Mouse (Mus musculus) midbrain, embryonic 11.5 days (tissue): ENCODE data around the gene Rab5b. TPM values are rescaled to one million over a fixed set of nuclear protein-coding genes. Genes with fewer than 3 reads are reported as not detected.
"Not testable (repeated sequence)": the region's sequence is repeated elsewhere in the genome, so short reads cannot be mapped to it uniquely, and the experiment has no call there.

Experiments
- ATAC-seq: fragments of 200-750 bp; cut with Nextera tagmentation; 2 replicates; pipeline ENCODE4 v1.8.0; 2017; ENCODE audit warnings: moderate TSS enrichment, moderate library complexity; ENCODE audit not compliant: low FRiP score
- DNase-seq: peaks from one replicate; pipeline ENCODE4 v3.0.0; 2015; ENCODE audit warnings: low spot score; ENCODE audit errors: missing footprints
- H3K27ac ChIP-seq: fragments of 300-500 bp; sonication (generic); 2 replicates; pipeline ENCODE4 v1.5.1; 2014; ENCODE audit warnings: low read depth, low read length
- H3K27me3 ChIP-seq: fragments of 300-500 bp; sonication (generic); 2 replicates; pipeline ENCODE4 v1.6.1; 2014; ENCODE audit warnings: mild to moderate bottlenecking, low read length, moderate library complexity, mixed read lengths; ENCODE audit not compliant: control insufficient read depth, insufficient read depth
- H3K36me3 ChIP-seq: fragments of 300-500 bp; sonication (generic); 2 replicates; pipeline ENCODE4 v1.6.1; 2014; ENCODE audit warnings: mild to moderate bottlenecking, low read length, moderate library complexity, mixed read lengths; ENCODE audit not compliant: control insufficient read depth, insufficient read depth
- H3K4me1 ChIP-seq: fragments of 300-500 bp; sonication (generic); 2 replicates; pipeline ENCODE4 v1.6.1; 2014; ENCODE audit warnings: low read length; ENCODE audit not compliant: control insufficient read depth, insufficient read depth
- H3K4me2 ChIP-seq: fragments of 300-500 bp; sonication (generic); 2 replicates; pipeline ENCODE4 v1.6.1; 2014; ENCODE audit warnings: mild to moderate bottlenecking, moderate library complexity
- H3K4me3 ChIP-seq: fragments of 300-500 bp; sonication (generic); 2 replicates; pipeline ENCODE4 v1.5.1; 2014; ENCODE audit warnings: low read depth, low read length
- H3K9ac ChIP-seq: fragments of 300-500 bp; sonication (generic); 2 replicates; pipeline ENCODE4 v1.6.1; 2014; ENCODE audit warnings: low read length
- H3K9me3 ChIP-seq: fragments of 300-500 bp; sonication (generic); 2 replicates; pipeline ENCODE4 v1.6.1; 2016; ENCODE audit warnings: low read length; ENCODE audit not compliant: control insufficient read depth
- WGBS: fragments of 180-500 bp; shearing (Covaris S2); extraction: QIAGEN DNeasy Blood & Tissue Kit; methylation state at CpG from one replicate; pipeline ENCODE4 v1.1.7; 2014; 5-methylcytosine and 5-hydroxymethylcytosine counted together
- polyA plus RNA-seq: library from polyadenylated mRNA; unstranded; fragments of >200 nt; fragmentation: Nextera tagmentation; extraction: Ambion mirVana; gene quantifications from 2 replicates; pipeline ENCODE4 v1.2.1, GENCODE M21; 2014

Gene Rab5b
- polyA plus RNA-seq, 1 experiment from 2014 or later, result 80.1 TPM

DNA sequence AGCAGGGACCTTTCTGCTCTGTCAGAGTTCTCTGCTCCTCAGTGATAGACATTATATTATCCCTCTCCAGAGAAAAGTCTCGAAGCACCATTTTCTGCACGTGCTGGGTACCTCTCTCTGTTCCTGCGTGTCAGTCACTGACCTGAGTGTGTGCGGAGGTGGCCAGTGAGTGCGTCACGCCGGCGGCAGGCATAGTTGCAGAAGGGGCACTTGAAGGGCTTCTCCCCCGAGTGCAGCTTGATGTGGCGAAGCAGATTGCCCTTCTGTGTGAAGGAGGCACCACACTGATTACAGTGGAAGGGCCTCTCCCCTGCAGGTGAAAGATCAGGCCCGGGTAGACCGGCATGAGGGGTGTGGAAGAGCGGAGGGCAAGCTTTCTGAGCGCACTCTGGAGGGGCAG, 56.1 kb downstream of the Rab5b start:
- peaks cover 3% of the 10 kb centered on the region for H3K36me3 ChIP-seq

DNA sequence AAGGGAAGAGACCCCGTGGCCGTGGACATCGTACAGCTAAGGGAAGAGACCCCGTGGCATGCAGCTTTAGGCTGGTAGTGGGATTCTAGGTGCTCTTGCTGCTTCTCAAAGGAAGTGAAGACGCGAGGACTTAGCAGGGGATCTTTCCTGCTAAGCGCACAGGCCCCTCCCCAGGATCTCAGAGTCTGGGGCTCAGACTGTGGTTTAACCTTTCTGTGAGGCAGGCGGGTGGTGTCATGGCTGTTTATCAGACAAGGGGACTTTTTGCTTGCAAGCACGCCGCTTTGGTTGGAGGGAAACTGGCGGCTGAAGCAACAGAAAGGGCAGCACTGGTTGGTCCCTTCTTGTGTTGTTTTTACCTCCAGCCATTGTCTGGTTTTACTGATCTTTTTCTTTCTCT, 59.1 kb downstream of the Rab5b start:
- Histone ChIP-seq H3K27ac (no peak overlapping the region), H3K36me3 (peaks cover 3% of the 10 kb centered on the region), H3K9me3 (no peaks in the 10 kb centered on the region), H3K4me2 (peak overlapping the region; percentile 17; the same call in 1 of the 2 replicates), H3K4me3 (no peak overlapping the region), H3K4me1 (peaks cover 6% of the 10 kb centered on the region), H3K9ac (peak overlapping the region; percentile 37; the same call in 1 of the 2 replicates), H3K27me3 (no peaks in the 10 kb centered on the region)
- DNase-seq, result peak; percentile 89
- ATAC-seq, result peak; percentile 27
- 7% methylated on average over 11 of the region's 11 CpGs for WGBS

More for the DNA sequence above, 56.1 kb downstream of the Rab5b start:
- no peaks in the 10 kb centered on the region for H3K9me3 ChIP-seq
- H3K9ac ChIP-seq, result no peak overlapping the region
- DNase-seq, result no peak
- no peak overlapping the region for H3K4me3 ChIP-seq
- ATAC-seq, result no peak
- H3K27ac ChIP-seq, result no peak overlapping the region
- no peaks in the 10 kb centered on the region for H3K27me3 ChIP-seq
- H3K4me2 ChIP-seq, result no peak overlapping the region
- 91% methylated on average over 14 of the region's 14 CpGs for WGBS
- H3K4me1 ChIP-seq, result peaks cover 10% of the 10 kb centered on the region

DNA sequence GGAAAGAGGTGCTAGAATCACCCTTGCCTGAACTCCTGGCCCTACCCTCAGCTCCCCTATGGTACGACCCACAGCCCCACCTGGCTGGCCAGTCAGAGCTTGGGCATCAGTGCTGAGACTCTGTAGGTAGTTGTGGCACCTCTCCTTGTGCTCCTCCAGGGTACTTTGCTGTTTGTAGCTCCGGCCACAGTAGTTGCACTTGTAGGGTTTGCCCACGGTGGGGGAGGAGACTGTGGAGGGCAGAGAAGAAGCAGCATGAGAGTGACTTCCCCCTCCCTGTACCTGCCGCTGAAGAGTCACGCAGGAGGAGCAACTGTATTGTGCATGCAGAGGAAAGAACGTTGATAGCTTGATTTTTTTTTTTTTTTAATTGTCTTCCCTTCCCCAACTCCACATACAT, 59.5 kb downstream of the Rab5b start:
- DNase-seq (peak; percentile 76), ATAC-seq (peak; percentile 33)
- Histone ChIP-seq H3K27ac (no peak overlapping the region), H3K9me3 (no peaks in the 10 kb centered on the region), H3K4me2 (no peak overlapping the region; the same call in 1 of the 2 replicates), H3K36me3 (peaks cover 3% of the 10 kb centered on the region), H3K4me3 (no peak overlapping the region), H3K4me1 (peaks cover 6% of the 10 kb centered on the region), H3K27me3 (no peaks in the 10 kb centered on the region), H3K9ac (no peak overlapping the region; the same call in 1 of the 2 replicates)
- 48% methylated on average over 6 of the region's 6 CpGs for WGBS

DNA sequence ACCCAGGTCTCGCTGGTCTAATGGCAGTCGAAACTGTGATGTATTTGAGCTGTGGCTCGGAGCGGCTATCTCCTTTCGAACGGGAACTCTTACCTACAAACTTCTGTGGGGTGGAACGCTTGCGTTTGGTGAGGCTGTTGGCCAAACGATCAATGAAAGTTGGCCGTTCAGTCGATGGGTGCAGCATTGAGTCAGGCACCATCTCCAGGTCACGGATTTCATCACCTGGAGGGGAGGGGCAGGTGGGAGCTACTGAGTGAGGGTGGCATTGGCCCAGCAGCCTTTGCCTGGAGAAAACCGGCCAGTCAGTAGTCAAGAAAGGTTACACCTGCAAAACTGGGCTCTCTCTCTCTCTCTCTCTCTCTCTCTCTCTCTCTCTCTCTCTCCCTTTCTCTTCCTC, 60.4 kb downstream of the Rab5b start:
- 94% methylated on average over 13 of the region's 13 CpGs for WGBS
- H3K4me1 ChIP-seq, result peaks cover 6% of the 10 kb centered on the region
- H3K36me3 ChIP-seq, result peaks cover 3% of the 10 kb centered on the region

DNA sequence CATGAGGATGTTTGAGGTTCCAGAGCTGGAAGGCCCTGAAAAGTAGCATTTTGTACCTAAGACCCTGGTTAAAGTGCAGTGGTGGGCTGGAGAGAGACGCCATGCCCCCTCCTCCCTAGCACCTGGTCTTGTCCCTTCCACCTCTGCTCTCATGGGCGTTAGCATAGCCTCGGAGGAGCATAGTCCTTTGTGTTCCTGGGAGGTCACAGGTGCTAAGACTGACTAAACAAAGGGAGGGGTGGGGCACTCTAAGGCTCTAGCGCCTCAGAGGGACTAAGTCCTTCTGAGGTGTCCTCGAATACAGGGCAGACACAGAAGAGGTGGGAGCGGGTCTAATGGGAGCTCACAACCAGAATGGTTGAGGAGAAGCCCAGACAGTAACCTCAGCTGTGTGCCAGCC, 64.5 kb downstream of the Rab5b start:
- Histone ChIP-seq H3K4me3 (no peak overlapping the region), H3K4me2 (no peak overlapping the region), H3K4me1 (no peaks in the 10 kb centered on the region), H3K9ac (no peak overlapping the region), H3K9me3 (no peaks in the 10 kb centered on the region), H3K27me3 (no peaks in the 10 kb centered on the region), H3K36me3 (no peaks in the 10 kb centered on the region; the same call in 1 of the 2 replicates), H3K27ac (no peak overlapping the region)
- DNase-seq, result peak; percentile 47
- 22% methylated on average over 6 of the region's 6 CpGs for WGBS
- no peak for ATAC-seq

More for the DNA sequence above, 60.4 kb downstream of the Rab5b start:
- H3K9ac ChIP-seq, result no peak overlapping the region
- no peak overlapping the region for H3K4me2 ChIP-seq
- H3K27ac ChIP-seq, result no peak overlapping the region
- no peaks in the 10 kb centered on the region for H3K9me3 ChIP-seq
- H3K4me3 ChIP-seq, result no peak overlapping the region
- ATAC-seq (no peak), DNase-seq (peak; percentile 73)
- no peaks in the 10 kb centered on the region for H3K27me3 ChIP-seq

DNA sequence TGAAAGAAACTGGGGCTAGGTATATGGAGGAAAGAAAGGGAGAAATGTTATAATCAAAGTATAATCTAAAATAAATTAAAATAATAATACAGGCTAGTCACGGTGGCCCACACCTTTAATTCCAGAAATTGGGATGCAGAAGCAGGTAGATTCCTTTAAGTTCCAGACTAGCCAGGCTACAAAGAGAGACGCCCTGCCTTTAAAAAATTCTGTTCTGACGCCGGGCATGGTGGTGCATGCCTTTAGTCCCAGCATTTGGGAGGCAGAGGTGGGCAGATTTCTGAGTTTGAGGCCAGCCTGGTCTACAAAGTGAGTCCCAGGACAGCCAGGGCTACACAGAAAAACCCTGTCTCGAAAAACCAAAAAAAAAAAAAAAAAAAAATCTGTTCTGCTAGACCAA, 65.8 kb downstream of the Rab5b start:
- not testable (repeated sequence) for H3K27ac ChIP-seq, H3K4me2 ChIP-seq, H3K4me3 ChIP-seq, ATAC-seq, H3K9me3 ChIP-seq, H3K36me3 ChIP-seq, H3K27me3 ChIP-seq, H3K4me1 ChIP-seq, H3K9ac ChIP-seq
- 80% methylated on average over 5 of the region's 5 CpGs for WGBS
- peak; percentile 56 for DNase-seq

DNA sequence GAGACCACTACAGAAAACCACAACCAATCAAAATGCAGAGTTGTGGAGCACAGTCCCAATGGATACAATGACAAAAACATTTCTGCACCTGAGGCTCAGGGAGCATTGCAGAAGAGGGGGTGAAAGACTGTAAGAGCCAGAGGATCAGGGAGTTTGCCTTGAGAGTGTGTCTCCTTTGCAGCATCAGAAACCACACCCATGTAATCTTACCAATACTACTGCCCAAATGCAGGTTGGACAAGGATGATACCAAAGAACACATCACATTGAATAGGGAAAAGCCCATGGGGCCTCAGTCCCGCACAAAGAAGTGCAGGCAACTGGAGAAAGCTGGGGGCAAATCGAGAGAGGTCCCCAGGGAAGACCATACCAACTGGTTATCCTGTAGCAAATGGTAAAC, 66.3 kb downstream of the Rab5b start:
- Histone ChIP-seq H3K27ac (no peak overlapping the region), H3K4me3 (no peak overlapping the region), H3K36me3 (peaks cover 6% of the 10 kb centered on the region), H3K9ac (no peak overlapping the region), H3K4me2 (no peak overlapping the region), H3K27me3 (no peaks in the 10 kb centered on the region), H3K9me3 (no peaks in the 10 kb centered on the region), H3K4me1 (peaks cover 6% of the 10 kb centered on the region)
- peak; percentile 68 for DNase-seq
- 80% methylated on average over 2 of the region's 2 CpGs for WGBS
- ATAC-seq, result no peak

DNA sequence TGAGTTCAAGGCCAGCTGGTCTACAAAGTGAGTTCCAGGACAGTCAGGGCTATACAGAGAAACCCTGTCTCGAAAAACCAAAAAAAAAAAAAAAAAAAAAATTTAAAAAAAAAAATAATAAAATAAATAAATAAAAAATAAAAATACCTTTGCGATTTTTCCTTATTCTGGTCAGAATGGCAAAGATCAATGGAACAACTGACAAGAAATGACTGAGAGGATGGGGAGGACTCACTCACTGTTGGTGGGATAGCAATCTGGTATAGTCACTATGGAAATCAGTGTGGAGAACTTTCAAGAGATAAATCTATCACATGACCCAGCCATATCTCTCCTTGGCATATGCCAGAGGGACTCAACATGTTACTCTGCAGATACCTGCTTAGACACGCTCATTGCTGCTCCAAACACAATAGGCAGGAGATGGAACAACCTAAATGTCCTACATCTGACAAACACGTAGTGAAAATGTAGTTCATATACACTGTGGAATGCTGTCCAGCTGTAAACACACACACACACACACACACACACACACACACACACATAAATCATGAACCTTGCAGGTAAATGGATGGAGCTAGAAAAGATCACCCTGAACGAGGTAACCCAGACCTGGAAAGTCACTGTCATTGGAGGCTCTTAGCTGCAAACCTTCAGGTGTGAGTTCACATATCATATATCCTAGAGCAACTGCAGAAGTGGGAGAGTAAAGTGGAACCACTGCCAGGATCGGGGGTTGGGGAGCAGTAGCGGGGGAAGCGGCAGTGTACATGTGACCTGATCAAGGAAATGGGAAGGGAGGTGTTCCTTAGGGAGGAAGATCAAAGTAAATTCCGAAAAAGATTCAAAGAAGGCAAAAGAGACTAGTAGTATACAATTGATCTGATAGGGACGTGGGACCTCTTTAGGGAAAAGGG, 68.4 kb downstream of the Rab5b start:
- no peak overlapping the region for H3K9ac ChIP-seq
- H3K4me3 ChIP-seq, result no peak overlapping the region
- H3K4me1 ChIP-seq, result peaks cover 6% of the 10 kb centered on the region
- DNase-seq (peak; percentile 47), ATAC-seq (no peak)
- 87% methylated on average over 10 of the region's 10 CpGs for WGBS
- H3K4me2 ChIP-seq, result no peak overlapping the region
- peaks cover 17% of the 10 kb centered on the region for H3K36me3 ChIP-seq
- no peaks in the 10 kb centered on the region for H3K27me3 ChIP-seq
- no peaks in the 10 kb centered on the region for H3K9me3 ChIP-seq
- no peak overlapping the region for H3K27ac ChIP-seq
